Mouse (Mus musculus) stomach, postnatal 0 days (tissue): ENCODE measurements around the gene Tle1.

Source experiments
- CTCF ChIP-seq: IDR thresholded peaks from 2 replicates; pipeline ENCODE4 v1.5.1; 2016; ENCODE audit warnings: antibody characterized with exemption, low read depth, mild to moderate bottlenecking, moderate library complexity
- EP300 ChIP-seq: optimal IDR thresholded peaks from 2 replicates; pipeline ENCODE3; 2016; ENCODE audit warnings: antibody characterized with exemption

- TF ChIP-seq CTCF (no peak), EP300 (no peak)
Observed at GRCm38 (mm10) chr4:72140706-72141105, 60.0 kb downstream of the Tle1 start.
